Mouse (Mus musculus) midbrain, embryonic 11.5 days (tissue): ENCODE data around the gene Ctnna2. TPM values are rescaled to one million over a fixed set of nuclear protein-coding genes. Genes with fewer than 3 reads are reported as not detected.

Experiments used
- ATAC-seq: fragments of 200-750 bp; cut with Nextera tagmentation; 2 replicates; pipeline ENCODE4 v1.8.0; 2017; ENCODE audit warnings: moderate TSS enrichment, moderate library complexity; ENCODE audit not compliant: low FRiP score
- DNase-seq: peaks from one replicate; pipeline ENCODE4 v3.0.0; 2015; ENCODE audit warnings: low spot score; ENCODE audit errors: missing footprints
- H3K27ac ChIP-seq: fragments of 300-500 bp; sonication (generic); 2 replicates; pipeline ENCODE4 v1.5.1; 2014; ENCODE audit warnings: low read depth, low read length
- H3K27me3 ChIP-seq: fragments of 300-500 bp; sonication (generic); 2 replicates; pipeline ENCODE4 v1.6.1; 2014; ENCODE audit warnings: mild to moderate bottlenecking, low read length, moderate library complexity, mixed read lengths; ENCODE audit not compliant: control insufficient read depth, insufficient read depth
- H3K36me3 ChIP-seq: fragments of 300-500 bp; sonication (generic); 2 replicates; pipeline ENCODE4 v1.6.1; 2014; ENCODE audit warnings: mild to moderate bottlenecking, low read length, moderate library complexity, mixed read lengths; ENCODE audit not compliant: control insufficient read depth, insufficient read depth
- H3K4me1 ChIP-seq: fragments of 300-500 bp; sonication (generic); 2 replicates; pipeline ENCODE4 v1.6.1; 2014; ENCODE audit warnings: low read length; ENCODE audit not compliant: control insufficient read depth, insufficient read depth
- H3K4me2 ChIP-seq: fragments of 300-500 bp; sonication (generic); 2 replicates; pipeline ENCODE4 v1.6.1; 2014; ENCODE audit warnings: mild to moderate bottlenecking, moderate library complexity
- H3K4me3 ChIP-seq: fragments of 300-500 bp; sonication (generic); 2 replicates; pipeline ENCODE4 v1.5.1; 2014; ENCODE audit warnings: low read depth, low read length
- H3K9ac ChIP-seq: fragments of 300-500 bp; sonication (generic); 2 replicates; pipeline ENCODE4 v1.6.1; 2014; ENCODE audit warnings: low read length
- H3K9me3 ChIP-seq: fragments of 300-500 bp; sonication (generic); 2 replicates; pipeline ENCODE4 v1.6.1; 2016; ENCODE audit warnings: low read length; ENCODE audit not compliant: control insufficient read depth
- WGBS: fragments of 180-500 bp; shearing (Covaris S2); extraction: QIAGEN DNeasy Blood & Tissue Kit; methylation state at CpG from one replicate; pipeline ENCODE4 v1.1.7; 2014; 5-methylcytosine and 5-hydroxymethylcytosine counted together
- polyA plus RNA-seq: library from polyadenylated mRNA; unstranded; fragments of >200 nt; fragmentation: Nextera tagmentation; extraction: Ambion mirVana; gene quantifications from 2 replicates; pipeline ENCODE4 v1.2.1, GENCODE M21; 2014

Ctnna2 gene
- polyA plus RNA-seq, 1 experiment from 2014 or later = 49.4 TPM

DNA sequence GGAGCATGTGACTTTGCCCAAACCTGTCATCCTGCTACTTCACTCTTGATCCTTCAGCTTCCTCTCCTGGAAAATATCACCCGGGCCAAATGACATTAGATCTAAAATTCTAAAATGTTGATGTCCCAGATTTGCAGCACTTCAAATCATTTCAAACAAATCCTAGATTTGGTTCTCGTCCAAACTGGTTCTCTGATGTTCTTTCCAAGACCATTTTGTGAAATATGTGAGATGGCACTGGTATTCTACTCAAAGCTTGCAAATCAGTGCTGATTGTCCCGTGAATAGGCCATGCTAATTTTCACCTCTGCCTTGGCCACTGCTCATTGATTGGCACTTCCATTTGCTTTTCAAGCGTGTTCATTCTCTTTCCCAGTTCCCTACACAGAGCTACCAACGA is 571.0 kb downstream of the Ctnna2 start:
- Histone ChIP-seq H3K27ac (no peak overlapping the region), H3K4me2 (no peak overlapping the region), H3K27me3 (no peaks in the 10 kb centered on the region), H3K4me3 (no peak overlapping the region), H3K36me3 (no peaks in the 10 kb centered on the region), H3K9ac (no peak overlapping the region), H3K4me1 (no peaks in the 10 kb centered on the region), H3K9me3 (no peaks in the 10 kb centered on the region)
- 74% methylated on average over 5 of the region's 5 CpGs for WGBS
- ATAC-seq (no peak), DNase-seq (no peak)

- Histone ChIP-seq H3K27ac (no peak overlapping the region), H3K4me3 (no peak overlapping the region), H3K9ac (no peak overlapping the region), H3K4me1 (no peaks in the 10 kb centered on the region), H3K9me3 (no peaks in the 10 kb centered on the region), H3K4me2 (no peak overlapping the region), H3K36me3 (no peaks in the 10 kb centered on the region), H3K27me3 (no peaks in the 10 kb centered on the region)
- DNase-seq (no peak), ATAC-seq (no peak)
- 92% methylated on average over 6 of the region's 6 CpGs for WGBS
Observed at GRCm38 (mm10) chr6:77400751-77401150, 578.7 kb downstream of the Ctnna2 start.

GRCm38 (mm10) chr6:77391663-77392062 is 587.8 kb downstream of the Ctnna2 start:
- Histone ChIP-seq H3K4me1 (no peaks in the 10 kb centered on the region), H3K4me3 (no peak overlapping the region), H3K27ac (no peak overlapping the region), H3K9ac (no peak overlapping the region), H3K4me2 (no peak overlapping the region), H3K27me3 (no peaks in the 10 kb centered on the region), H3K9me3 (no peaks in the 10 kb centered on the region), H3K36me3 (no peaks in the 10 kb centered on the region)
- WGBS = 91% methylated on average over 1 of the region's 1 CpGs
- DNase-seq (peak; percentile 69), ATAC-seq (no peak)

DNA sequence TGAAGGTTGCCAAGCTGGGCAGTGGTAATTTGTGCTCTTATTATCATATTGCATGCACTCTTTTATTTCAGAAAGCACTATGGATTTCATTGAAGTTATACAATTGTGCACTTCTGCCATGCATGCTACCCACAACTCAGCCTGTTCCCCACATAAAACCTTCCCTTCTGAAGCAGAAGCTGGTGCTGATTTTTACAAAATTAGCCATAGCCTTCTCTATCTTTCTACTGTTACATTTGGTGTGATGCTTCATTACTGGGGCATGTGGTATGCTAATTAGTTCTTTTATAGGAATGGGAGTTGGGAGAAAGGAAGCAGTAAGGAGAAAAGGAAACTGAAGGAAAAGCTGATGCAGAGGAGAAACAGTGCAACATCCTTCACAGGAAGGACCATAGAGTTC is 598.2 kb downstream of the Ctnna2 start:
- Histone ChIP-seq H3K4me2 (no peak overlapping the region), H3K4me3 (no peak overlapping the region), H3K9me3 (no peaks in the 10 kb centered on the region), H3K9ac (no peak overlapping the region), H3K27me3 (no peaks in the 10 kb centered on the region), H3K27ac (no peak overlapping the region), H3K36me3 (no peaks in the 10 kb centered on the region), H3K4me1 (no peaks in the 10 kb centered on the region)
- ATAC-seq (no peak), DNase-seq (peak; percentile 61)

- peak; percentile 19 for DNase-seq
- no peak for ATAC-seq
- H3K4me3 ChIP-seq = no peak overlapping the region
- no peaks in the 10 kb centered on the region for H3K4me1 ChIP-seq
- no peak overlapping the region for H3K9ac ChIP-seq
- H3K27me3 ChIP-seq = no peaks in the 10 kb centered on the region
- H3K4me2 ChIP-seq = no peak overlapping the region
- H3K9me3 ChIP-seq = no peaks in the 10 kb centered on the region
- WGBS = 84% methylated on average over 5 of the region's 5 CpGs
- no peak overlapping the region for H3K27ac ChIP-seq
- no peaks in the 10 kb centered on the region for H3K36me3 ChIP-seq
Observed at GRCm38 (mm10) chr6:77373132-77373531, 606.4 kb downstream of the Ctnna2 start.

- H3K4me2 ChIP-seq = no peak overlapping the region
- H3K9ac ChIP-seq = no peak overlapping the region
- 96% methylated on average over 2 of the region's 2 CpGs for whole genome bisulfite sequencing
Observed at GRCm38 (mm10) chr6:77371147-77371546, 608.4 kb downstream of the Ctnna2 start.

GRCm38 (mm10) chr6:77358471-77358837 is 621.0 kb downstream of the Ctnna2 start:
- Histone ChIP-seq H3K9ac (no peak overlapping the region), H3K4me1 (no peaks in the 10 kb centered on the region), H3K4me3 (no peak overlapping the region), H3K27me3 (no peaks in the 10 kb centered on the region), H3K4me2 (no peak overlapping the region), H3K27ac (no peak overlapping the region), H3K9me3 (no peaks in the 10 kb centered on the region), H3K36me3 (no peaks in the 10 kb centered on the region)
- DNase-seq = no peak
- ATAC-seq = no peak
- whole genome bisulfite sequencing = 82% methylated on average over 6 of the region's 6 CpGs

More at GRCm38 (mm10) chr6:77371147-77371546, 608.4 kb downstream of the Ctnna2 start:
- Histone ChIP-seq H3K4me3 (no peak overlapping the region), H3K27ac (no peak overlapping the region), H3K9me3 (no peaks in the 10 kb centered on the region), H3K36me3 (no peaks in the 10 kb centered on the region), H3K27me3 (no peaks in the 10 kb centered on the region), H3K4me1 (no peaks in the 10 kb centered on the region)
- no peak for DNase-seq
- no peak for ATAC-seq

GRCm38 (mm10) chr6:77357748-77358470 is 621.6 kb downstream of the Ctnna2 start:
- H3K27ac ChIP-seq = no peak overlapping the region
- no peak overlapping the region for H3K4me2 ChIP-seq
- H3K4me1 ChIP-seq = no peaks in the 10 kb centered on the region
- DNase-seq = no peak
- H3K9me3 ChIP-seq = no peaks in the 10 kb centered on the region
- no peak for ATAC-seq
- H3K9ac ChIP-seq = no peak overlapping the region
- H3K36me3 ChIP-seq = no peaks in the 10 kb centered on the region
- 63% methylated on average over 9 of the region's 9 CpGs for WGBS
- no peak overlapping the region for H3K4me3 ChIP-seq
- H3K27me3 ChIP-seq = no peaks in the 10 kb centered on the region

DNA sequence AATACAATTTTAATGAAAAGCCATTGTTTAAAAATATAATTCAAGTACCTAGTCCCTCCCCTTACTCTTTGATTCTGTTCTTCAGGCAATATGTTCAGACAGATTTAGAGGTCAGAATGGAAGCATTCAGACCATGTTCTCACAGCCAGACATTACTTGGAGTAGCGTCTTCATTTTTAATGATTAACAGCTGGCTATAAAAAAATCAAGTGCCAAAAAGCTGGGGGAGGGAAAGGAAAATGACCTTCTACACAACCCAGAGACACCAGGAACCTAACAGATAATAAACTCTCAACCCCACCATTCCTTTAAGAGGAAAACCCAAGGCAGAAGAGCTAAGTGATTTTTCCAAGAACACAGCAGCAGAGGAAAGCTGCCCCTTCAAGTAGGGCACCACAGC is 624.7 kb downstream of the Ctnna2 start:
- Histone ChIP-seq H3K9me3 (no peaks in the 10 kb centered on the region), H3K4me3 (no peak overlapping the region), H3K27ac (no peak overlapping the region), H3K4me1 (no peaks in the 10 kb centered on the region), H3K36me3 (no peaks in the 10 kb centered on the region), H3K4me2 (no peak overlapping the region), H3K27me3 (no peaks in the 10 kb centered on the region), H3K9ac (no peak overlapping the region)
- ATAC-seq (no peak), DNase-seq (no peak)
- whole genome bisulfite sequencing = 66% methylated on average over 1 of the region's 1 CpGs
